Mouse (Mus musculus): ENCODE results near the gene Gpr65.

DNA sequence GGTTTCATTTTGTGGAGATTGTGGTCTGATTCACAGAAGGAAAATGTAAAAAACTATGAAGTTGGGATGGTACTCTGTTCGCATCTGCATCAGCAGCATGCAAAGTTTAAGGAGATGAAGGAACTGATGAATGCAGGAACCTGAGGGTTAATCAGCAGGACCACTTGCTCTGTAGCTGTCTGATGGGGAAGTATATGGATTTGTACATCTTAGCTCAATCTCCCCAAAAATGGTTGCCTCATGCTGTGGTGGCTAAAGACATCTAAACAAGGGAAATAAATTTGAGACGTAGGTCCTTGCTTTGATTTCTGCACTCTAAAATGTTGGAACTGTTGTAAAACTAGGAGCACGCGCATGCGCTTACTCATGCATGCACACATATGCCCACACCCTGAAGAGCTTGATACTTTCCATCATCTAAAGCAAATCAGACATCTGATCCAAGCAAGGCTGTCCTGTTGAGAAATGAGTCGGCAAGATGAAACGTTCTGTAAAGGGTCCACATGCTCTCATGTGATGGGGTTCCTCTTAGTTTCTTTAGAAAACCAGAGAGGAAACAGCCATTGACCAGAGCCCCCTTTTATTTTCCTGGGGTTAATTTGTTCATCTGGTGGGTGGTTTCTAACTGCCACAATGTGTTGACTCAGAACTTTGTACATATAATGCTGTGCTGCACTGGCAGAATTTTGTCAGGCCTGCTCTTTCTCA lies 43.1 kb downstream of the Gpr65 start:
- TF ChIP-seq CTCF (IDR thresholded peaks at IDR 0.05; ENCODE audit: low read depth) (no peak), EP300 (IDR thresholded peaks at IDR 0.05; ENCODE audit: low read depth) (no peak)

Data from liver, embryonic 14.5 days (tissue).